Mouse (Mus musculus) WW6 (cell line): ENCODE results near the gene Erlin1.

Experiments
- DNase-seq: peaks from one replicate; pipeline ENCODE4 v3.0.0-alpha.2; 2013; ENCODE audit warnings: low read depth, low spot score

Gene Erlin1

DNA sequence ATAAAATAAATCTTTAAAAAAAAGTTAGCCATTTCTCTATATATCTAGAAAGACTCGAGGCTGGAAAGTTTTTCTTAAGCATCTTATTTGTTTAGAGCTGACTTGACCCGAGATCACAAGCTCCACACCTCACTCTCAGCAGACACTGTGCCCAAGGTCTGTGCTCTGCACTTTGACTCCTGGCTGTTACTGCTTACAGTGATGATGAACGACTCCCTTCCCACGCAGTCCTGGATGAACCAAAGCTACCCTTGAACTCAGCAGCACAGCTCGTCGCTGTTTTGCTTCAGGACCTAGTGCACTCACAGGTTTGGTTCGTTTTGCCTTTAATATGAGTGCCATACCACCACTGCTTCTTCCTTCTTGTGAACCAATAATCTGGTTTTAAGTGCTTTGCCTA is 5.8 kb downstream of the Erlin1 start:
- DNase-seq, result no peak

DNA sequence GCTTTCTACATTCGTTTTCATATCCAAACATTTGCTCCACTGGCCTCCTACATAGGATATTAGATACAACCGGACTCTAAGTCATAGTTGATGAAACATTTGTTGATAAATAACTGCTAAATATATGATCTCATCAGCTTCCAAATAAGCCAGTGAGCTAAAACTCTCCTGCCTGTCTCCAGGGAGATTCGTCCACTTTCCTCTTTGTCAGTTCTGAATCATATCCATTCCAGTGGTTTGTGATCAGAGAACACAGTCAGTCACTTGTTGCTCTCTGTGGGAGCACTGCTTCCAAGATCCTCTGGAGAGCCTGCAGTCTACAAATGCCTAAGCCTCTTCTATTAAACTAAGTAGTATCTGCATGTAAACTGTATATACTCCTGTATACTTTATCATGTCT is 9.4 kb downstream of the Erlin1 start:
- no peak for DNase-seq

DNA sequence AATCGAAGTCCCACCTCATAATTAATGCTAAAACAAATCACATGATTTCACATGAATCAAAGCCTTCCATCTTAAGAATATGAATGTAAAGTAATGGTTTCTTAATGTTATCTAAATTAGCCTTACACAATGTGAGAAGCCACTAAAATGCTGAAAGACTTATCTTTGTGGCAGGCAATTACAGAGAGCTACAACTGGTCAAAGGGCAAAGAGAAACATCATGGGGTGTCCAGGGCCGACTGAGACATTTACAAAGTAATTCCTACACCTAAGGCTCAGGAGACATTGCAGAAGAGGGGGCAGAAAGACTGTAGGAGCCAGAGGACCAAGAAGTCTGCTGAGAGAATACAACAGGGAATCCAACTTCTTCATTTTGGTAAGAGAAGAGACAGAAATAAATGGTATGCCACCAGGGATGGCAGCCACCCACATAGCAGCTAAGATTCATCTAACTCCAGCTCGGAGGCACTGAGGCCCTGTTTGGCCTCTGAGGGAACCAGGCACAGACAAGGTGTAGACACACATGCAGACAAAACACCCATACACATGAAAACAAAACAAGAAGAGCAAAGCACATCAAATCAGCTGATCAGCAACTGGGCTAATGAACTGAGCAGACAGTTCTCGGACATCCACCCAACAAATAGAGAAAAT is 14.3 kb downstream of the Erlin1 start:
- no peak for DNase-seq

DNA sequence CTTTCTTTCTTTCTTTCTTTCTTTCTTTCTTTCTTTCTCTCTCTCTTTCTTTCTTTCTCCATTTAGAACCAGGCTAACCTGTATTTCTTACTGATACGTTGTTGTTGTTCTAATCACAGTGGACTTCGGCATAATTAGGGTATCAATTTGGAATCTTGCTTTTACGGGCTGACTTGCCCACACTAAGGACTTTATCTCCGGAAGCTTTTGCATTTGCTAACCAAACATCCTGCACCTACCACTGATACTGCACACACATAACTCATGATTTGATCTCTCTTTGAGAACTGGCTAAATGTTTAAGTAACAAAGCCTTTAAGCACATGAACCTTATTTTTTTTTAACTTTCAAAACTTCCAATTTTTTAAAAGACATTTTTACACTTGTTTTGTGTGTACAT is 19.2 kb downstream of the Erlin1 start:
- DNase-seq, result no peak

DNA sequence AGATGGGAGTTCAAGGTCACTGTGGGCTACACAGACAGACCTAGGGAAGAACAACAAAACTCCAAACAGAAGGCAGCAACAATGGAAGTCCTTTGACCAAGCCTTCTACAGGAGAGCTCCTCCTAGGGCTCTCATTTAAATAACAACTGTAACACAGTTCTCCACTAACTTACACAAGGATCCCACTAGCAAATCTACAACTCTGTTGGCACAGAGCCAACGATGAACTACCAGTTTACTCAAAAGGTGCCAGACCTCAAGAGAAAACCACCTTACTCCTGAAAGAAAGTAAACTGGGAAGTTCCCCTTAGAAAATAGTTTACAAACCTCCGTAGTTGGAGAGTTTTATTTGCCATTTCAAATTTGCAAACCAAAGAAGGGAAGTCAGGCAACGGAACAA is 20.3 kb downstream of the Erlin1 start:
- DNase-seq, result peak; percentile 43

DNA sequence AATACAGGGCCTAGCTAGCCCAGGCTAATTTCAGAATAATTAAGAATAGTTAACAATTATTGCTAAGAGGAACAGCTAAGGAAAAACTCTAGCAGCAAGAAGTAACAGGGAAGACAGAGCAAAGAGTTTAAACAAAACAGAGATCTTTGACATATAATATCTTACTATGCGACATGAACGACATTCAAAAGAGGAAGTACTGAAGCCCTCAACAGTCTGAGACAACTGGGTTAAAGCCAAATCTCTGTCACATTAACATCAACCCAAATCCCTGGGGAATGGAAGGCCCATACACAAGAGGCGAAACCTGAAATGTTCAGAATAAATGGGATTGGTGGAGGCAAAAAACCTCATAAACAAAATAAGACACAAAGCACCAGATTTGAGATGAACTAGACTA is 23.7 kb downstream of the Erlin1 start:
- no peak for DNase-seq

DNA sequence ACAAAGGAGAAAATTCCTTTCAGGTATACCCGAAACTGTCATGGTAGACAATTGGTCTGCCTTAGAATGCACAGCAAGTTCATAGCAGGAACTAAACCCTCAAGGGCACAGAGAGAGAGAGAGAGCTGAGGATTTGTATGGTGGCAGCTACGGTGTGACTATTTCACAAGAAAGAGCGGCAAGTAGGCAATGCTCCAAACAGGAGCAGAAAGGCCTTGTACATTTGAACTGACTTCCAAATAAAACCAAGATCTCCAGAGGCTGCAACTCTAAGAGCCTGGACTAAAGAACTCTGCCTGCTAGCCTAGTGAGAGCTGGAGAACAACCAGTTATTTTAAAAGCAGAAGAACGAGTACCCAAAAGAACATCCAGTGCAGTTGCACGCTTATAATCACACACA is 27.5 kb downstream of the Erlin1 start:
- DNase-seq, result no peak

DNA sequence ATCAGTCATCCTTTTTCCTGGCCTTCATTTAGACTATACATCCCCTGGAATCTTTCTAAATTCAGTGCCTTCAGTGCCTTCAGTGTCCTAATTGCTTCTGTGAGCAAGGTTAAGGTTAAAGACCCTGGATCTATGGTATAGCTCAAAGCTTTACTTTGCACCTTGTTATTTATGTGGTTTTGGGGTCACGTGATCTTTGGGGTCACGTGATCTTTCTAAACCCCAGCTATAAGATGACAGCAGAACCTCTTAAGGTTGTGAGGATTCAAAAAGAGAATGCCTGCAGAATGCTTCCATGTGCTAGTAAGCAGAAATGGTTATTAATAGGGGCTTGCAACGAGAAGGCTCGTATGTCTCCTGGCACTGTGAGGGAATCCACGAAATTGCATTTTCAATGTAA is 36.2 kb downstream of the Erlin1 start:
- no peak for DNase-seq

DNA sequence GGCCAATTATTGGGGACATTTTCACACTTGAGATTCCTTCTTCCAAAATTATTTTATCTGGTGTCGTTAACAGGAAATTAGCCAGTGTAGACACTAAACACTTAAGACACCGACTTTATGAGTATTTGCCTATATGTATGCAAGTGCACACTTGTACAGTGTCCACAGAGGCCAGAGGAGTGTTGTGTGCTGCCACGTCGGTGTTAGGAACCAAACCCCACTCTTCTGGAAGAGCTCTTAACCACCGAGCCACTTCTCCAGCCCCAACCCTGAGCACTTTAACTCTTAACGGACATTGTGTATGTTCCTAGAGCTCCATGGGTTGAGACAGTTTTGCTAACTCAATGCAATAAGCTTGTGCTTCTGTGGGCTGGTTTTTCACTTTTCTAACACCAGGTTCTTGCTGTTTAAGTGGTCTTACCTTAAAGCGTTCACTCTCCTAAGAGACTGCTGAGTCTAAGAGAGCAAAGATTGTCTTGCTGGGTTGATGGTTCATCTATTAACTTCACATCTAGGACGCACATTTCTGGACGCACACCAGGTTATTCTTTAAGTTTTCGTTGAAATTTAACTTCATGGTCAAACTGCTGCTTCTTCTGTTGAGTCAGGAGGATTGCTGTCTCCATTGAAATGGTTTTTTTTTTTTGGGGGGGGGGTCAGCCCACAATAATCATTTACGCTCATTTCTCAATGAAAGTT is 37.4 kb downstream of the Erlin1 start:
- no peak for DNase-seq

DNA sequence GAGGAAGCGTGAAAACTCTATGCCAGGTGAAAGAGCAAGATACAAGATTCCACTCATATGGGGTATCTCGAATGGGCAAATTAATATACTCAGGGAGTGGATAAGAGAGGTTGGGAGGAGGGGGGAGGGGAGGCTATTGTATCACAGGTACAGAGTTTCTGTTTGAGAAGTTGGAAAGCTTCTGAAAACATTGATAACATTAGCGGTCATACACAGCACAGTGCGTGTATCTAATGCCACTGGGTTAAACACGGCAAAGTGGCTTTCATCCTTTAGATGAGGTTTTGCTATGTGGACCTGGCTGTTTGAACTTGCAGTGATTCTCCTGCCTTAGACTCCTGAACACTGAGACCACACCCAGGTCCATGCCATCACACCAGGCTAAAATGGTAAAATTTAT is 39.6 kb downstream of the Erlin1 start:
- no peak for DNase-seq

DNA sequence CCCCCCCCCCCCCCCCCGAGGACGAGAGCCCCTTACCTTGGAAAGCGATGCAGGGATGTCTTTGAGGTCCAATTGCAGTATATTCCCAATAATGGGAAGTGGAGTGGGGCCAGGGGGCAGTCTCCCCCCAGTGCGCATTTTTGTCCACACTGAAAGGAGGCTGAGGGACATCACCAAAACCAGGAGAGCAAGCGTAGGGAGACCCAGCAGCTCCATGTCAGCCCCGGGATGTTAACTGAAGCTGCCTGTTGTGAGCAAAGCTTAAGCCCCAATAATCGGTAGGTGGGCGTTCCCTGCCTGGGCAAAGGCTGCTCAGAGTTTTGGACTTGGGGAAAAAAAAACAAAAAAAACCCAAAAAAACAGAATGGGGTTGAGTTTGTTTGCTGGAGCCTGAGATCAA is 40.6 kb downstream of the Erlin1 start, which contains the start of gene Cyp2c23:
Gene Cyp2c23, minus strand, starts transcription at position 237 of the 400 bp plus-strand sequence.
- no peak for DNase-seq

DNA sequence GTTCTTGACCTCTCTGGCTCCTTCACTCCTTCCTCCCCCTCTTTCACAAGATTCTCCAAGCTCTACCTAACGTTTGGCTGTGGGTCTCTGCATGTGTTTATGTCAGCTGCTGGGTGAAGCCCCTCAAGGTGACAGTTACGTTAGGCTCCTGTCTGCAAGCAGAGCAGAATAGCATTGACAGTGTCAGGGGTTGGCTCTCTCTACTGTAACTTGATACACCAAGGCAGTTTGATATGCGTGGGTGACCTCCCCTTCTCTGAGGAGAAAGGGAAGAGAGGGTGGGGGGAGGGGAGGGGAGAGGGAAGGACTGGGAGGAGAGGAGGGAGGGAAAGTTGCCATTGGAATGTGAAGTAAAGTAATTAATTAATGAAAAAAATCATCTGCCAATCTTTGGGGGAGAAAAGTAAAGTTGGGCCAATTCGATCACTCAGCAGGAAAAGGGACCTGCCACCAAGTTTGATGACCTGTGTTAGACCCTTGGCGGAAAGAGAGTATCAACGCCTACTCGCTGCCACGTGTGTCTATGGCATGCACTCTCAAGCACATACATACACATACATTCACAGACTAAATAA is 42.5 kb downstream of the Erlin1 start:
- DNase-seq, result no peak

DNA sequence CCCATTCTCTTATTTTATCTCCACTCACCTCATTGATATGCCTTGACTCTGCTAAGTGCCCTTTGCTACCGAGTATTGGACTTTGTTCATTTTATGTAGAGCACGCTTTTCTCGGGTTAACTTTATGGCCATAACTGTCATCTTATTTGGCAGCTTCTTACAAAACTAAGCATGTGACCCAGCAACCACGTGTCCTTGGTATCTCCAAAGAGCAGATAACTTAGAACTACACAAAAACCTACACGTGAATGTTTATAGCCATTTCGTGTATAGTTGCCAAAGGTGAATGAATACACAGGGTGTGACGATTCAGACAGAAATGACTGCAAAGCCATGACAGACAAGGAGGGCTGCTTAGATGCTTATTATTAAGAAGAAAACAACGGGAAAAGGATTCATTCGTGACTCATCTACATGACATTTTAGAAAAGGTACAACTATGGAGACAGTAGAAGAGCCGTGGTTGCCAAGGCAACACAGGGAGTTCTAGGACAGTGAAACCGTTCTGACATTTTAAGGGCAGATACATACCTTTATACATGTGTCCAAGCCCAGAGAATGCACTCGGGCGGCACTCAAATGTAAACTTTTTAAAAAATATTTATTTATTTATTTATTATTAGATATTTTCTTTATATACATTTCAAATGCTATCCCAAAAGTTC is 44.5 kb downstream of the Erlin1 start:
- DNase-seq, result no peak

DNA sequence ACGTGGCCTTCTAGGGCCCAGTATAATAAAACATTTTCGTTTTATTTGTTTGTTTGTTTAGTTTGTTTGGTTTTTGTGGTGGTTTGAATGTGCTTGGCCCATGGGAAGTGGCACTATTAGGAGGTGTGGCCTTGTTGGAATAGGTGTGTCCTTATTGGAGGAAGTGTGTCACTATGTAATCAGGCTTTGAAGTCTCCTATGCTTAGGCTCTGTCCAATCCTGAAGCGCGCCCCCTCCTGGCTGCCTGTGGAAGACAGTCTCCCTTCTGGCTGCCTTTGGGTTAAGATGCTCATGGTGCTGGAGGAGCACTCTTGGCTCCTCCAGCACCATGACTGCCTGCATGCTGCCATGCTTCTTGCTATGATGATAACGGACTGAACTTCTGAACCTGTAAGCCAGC is 46.5 kb downstream of the Erlin1 start:
- DNase-seq, result peak; percentile 42

DNA sequence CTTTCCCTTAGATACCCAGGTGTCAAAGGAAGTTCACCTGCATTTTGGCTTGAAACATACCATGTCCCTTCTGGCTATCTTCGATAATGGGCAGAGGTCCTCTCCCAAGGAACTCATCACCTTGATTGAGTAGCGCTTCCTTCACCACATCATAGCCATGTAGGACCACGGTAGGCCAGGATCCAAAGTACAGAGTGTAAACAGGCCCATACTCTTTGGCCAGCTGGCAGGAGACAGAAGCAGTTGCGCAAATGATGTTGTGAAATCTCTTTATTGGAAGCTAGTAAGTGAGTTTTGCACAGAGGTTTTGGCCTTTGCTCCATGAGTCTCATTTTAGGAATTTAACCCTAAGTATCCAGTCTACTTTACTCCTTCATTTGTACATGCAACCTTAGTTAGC is 48.1 kb downstream of the Erlin1 start:
- no peak for DNase-seq

DNA sequence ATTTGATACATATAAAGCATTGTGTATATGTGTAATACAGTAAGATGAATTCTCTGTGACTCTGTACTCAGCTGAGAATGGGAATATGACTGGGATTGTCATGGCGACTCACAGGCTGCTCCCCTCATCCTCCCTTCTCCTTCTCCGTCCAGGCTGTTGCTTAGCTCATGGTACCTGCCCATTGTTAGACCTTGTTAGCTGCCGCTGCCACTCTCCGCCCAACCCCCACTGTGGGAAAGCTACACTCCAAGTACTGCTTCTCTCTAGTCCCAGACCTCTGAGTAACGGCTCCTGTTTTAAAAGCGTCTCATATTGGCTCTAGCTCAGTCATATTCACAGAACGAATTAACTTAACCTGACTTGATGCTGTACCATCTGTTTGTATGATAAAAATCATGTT is 49.8 kb downstream of the Erlin1 start:
- DNase-seq, result no peak

DNA sequence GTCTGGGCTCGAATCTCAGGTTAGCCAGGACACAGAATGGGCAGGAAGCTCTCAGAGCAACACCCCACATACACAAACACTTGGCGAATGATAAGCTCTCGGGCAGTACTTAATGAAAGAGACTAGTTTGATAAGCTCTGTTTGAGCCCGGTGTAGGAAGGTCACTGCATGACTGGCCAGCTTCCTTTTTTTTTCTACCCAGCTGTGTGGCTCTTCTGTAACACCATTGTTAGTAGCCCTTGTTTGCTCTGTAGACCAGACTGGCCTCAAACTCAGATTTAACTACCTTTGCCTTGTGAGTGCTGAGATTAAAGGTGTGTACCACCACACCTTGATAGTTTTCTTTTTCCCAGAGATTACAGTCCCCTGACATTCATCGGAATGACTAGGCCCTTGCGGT is 55.7 kb downstream of the Erlin1 start:
- no peak for DNase-seq

DNA sequence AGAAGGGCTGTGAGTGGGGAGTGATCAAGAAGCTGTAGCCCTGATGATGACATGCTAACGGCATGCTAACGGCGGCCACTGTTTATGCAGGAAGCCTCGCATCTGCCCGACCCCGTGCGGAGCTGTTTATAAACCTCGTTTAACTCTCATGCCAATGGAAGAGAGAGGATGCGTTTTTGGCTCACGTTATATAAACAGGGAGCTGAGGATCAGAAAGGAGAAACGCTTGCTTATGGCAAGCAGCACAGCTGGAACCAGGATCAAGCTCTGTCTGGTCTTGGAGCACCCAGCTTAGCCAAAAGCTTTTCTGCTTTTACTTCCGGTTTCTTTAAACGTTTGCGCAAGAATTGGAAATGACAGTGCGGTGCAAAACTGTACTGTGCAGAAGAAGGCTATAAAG is 60.8 kb downstream of the Erlin1 start:
- no peak for DNase-seq

DNA sequence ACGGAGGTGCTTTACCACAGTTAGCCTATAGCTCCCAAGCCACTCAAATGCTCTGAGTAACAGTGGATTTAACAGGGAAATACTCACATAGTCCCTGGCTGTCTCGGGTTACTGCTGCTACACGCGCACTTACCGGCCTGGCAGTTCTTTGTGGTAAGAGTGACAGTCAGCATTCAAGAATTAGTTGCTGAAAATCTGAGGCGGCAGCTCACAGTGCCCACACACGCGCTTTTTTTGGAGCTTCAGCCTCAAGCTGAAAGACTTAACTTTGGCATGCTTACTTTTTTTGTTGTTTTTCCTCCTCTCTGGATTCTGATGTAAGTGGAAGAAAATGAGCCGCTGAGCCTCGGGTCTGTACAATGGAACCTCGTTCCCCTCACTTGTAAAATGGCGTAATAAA is 62.4 kb downstream of the Erlin1 start:
- DNase-seq, result no peak

DNA sequence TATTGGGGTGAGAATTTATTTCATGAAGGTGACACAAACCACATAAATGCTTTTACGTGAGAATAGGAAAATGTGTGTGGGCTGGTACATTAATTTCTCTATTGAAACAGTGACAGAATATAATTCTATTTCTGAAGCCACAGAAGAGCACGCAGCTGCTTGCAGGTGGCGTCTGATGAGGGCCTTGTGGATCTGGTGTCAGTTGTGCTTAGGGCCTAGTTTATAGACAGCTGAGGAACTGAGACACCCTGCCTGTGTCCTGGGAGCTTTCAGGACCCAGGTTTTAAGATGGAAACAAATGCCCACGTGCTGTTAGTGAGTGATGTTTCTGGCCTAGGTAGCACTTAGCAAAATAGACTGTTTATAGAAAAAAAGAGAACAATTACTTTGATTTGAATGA is 64.6 kb downstream of the Erlin1 start:
- no peak for DNase-seq

DNA sequence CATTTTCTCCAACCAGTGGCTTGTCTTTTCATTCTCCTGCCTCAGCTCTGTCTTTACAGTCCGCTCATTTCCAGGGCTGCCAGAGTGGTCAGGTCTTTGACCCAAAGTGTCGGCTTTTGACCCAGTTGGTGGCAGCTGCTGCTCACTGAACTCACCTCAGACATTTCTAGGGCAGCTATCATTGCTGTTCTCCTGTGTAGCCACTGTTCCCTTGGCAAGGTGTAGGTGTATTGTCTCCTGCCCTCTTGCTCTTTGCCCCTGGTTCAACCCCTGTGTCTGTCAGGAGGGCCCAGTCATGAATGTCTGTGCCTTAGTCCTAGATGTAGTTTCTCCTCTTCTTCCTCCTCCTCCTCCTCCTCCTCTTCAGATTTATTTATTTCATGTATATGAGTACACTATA is 65.3 kb downstream of the Erlin1 start:
- DNase-seq, result no peak

DNA sequence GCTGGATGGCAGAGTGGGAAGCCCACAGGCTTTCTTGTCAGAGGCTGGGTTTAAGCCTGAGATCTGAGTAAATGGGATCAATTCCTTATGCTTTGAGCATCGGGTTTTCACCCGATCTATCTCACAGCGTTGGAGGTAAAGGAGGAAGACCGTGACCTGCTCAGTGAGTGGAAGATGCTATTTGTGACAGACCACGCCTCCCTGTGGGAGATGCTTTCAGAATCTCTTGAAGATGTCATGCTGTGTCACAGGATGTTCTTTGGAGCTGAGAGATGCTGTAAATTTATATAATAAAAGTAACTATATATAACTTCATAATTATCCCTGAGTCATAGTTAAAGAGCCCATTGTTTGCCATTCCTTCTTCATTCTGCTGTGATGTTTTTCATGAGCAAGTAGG is 68.9 kb downstream of the Erlin1 start:
- DNase-seq, result no peak

DNA sequence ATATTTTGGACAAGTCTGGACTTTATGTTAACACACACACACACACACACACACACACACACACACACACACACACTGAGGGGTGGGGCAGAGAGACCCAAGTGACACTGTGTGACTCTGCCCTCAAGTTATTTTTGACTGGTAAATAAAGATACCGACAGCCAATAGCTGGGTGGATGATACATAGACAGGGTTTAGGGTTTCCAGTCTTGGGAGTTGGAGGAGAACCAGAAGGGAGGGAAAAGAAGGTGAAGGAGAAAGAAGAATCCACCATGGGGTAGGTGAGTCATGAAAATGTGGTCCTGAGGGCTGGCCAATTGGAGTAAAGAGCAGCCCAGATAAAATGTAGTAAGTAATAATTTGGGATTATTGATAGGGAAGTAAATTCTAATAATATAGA is 69.5 kb downstream of the Erlin1 start:
- no peak for DNase-seq
